Mouse (Mus musculus) E14TG2a.4 (cell line): ENCODE results near the gene Krt82.

Source experiments
- CTCF ChIP-seq: conservative IDR thresholded peaks from 2 replicates; pipeline ENCODE4 v1.5.1; 2014; ENCODE audit warnings: low read length
- NANOG ChIP-seq: IDR thresholded peaks from 2 replicates; pipeline ENCODE4 v1.6.1; 2014; ENCODE audit warnings: borderline replicate concordance, low read length, mixed read lengths
- POU5F1 ChIP-seq: IDR thresholded peaks from 2 replicates; pipeline ENCODE4 v1.6.1; 2014; ENCODE audit warnings: low read length, borderline replicate concordance

DNA sequence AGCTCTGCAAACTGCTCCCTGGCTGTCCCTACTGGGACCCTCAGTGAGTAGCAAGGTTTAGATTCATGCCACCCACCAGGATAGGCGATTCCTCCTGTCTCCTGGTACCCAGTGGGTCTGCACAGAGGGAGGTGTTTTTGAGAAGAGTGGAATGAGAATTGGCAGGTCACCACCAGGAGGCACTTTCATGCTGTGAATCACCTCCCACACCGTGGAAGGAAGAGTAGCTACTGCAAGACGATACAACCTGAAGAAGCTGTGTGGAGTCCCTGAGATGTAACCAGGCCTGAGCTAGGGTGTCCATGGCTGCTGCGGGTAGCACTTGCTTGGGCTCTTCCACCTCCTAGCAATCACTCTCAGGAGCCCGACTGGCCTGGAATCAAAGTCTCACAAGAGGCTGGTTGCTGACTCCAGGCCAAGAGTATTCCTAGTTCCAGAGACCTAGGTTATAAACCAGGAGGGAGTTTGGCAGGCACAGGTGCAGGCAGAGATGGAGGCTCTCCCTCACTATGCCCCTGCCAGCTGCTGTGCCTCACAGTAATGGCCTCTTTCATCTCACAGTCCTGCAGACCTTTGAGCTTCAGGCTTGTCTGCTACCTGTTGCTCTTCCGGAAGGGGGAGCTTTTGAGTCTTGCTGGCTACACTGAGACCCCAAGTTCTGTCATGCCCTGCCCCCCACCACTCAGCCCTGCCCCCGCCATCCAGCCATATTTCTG is 12.4 kb downstream of the Krt82 start:
- no peak for TF ChIP-seq CTCF
- no peak for TF ChIP-seq POU5F1
- no peak for TF ChIP-seq NANOG
